12 mouse cellular contexts compared by ENCODE assay signal in genomic region chr8:118436751-118437150, GRCm38 (mm10).
"Had no signal": no experiment of that assay in that cellular context is flagged by ENCODE, and none has a peak within 500 bp of the region (broad histone marks: within the 10 kb centered on the region; RNA-seq: fewer than 3 reads in every experiment).

No protein-coding gene starts in this region.

- H3K9me3 ChIP-seq: limb, embryonic 15.5 days had no signal

- H3K27ac ChIP-seq: layer of hippocampus, adult 2 months; limb, embryonic 15.5 days; liver, embryonic 12.5 days; macrophage had no signal

- H3K27me3 ChIP-seq: limb, embryonic 15.5 days; liver, embryonic 12.5 days; megakaryocyte, embryonic 14.5 days had no signal

- H3K36me3 ChIP-seq: limb, embryonic 15.5 days; liver, embryonic 12.5 days had no signal

- H3K4me2 ChIP-seq: limb, embryonic 15.5 days; liver, embryonic 12.5 days; lung, embryonic 14.5 days; midbrain, embryonic 11.5 days had no signal

- H3K4me1 ChIP-seq: liver, embryonic 12.5 days; megakaryocyte, embryonic 14.5 days had no signal

- H3K9ac ChIP-seq: limb, embryonic 15.5 days; liver, embryonic 12.5 days; lung, embryonic 14.5 days had no signal

- ATAC-seq: liver, embryonic 12.5 days had no signal

- DNase-seq: kidney, postnatal 10 days; kidney, postnatal 4 days; lung, embryonic 14.5 days; lung, postnatal 14 days; right cerebral cortex, postnatal 14 days; thymus, postnatal 36 days had no signal

- H3K4me3 ChIP-seq: layer of hippocampus, adult 2 months; limb, embryonic 15.5 days; liver, embryonic 12.5 days; megakaryocyte, embryonic 14.5 days had no signal
